Mouse (Mus musculus): ENCODE results near the gene Wdr25.
A peak's percentile ranks its signal among the peaks of the same experiment; 100 is the strongest.
"Not testable (repeated sequence)": the region's sequence is repeated elsewhere in the genome, so short reads cannot be mapped to it uniquely, and the experiment has no call there.

The Wdr25 gene

DNA sequence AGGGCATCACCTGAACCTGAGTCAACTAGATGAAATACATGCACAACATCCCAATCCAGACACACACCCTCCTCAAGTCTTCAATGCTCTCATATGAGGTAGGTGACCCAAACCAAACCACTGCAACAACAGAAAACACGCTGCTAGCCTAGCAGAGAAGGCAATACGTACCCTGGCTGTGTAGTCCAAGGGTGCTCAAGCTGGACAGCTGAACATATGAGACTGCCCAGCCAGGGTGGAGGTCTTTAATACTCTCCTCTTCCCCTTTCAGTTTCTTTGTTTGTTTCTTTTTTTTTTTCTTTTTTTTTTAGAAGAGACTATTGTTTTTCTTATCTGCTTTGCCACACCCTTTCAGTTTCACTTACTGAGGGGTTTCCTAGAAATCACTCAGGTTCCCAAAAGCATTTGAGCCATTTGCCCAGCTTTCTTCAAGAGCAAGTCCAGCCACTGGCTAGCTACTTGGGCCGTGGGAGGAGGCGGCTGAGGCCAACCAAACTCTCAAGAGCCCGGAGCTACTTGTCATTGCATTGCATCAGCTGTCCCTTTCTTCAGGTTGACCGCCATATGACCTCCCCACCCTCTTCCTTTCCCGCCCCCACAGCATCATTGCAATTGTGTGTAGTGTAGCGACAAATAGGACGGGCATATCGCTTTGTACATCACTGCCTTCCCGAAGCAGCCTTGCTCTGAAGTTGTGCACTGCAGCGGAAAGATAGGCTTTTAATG, at the start of gene Wdr25:
Gene Wdr25 (plus strand): TSS at position 643 of the 726 bp plus-strand sequence.
- DNase-seq: peak; percentile 35

DNA sequence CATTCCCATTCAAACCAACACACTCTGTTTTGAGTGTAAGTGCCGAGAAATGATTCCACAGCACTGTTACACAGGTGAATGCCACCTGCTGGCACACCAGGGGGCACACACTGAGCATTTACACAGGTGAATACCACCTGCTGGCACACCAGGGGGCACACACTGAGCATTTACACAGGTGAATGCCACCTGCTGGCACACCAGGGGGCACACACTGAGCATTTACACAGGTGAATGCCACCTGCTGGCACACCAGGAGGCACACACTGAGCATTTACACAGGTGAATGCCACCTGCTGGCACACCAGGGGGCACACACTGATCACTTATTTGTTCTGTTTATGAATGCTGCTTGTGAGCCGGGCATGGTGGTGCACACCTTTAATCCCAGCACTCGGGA, 45.4 kb upstream of the Wdr25 start:
- DNase-seq: not testable (repeated sequence)

DNA sequence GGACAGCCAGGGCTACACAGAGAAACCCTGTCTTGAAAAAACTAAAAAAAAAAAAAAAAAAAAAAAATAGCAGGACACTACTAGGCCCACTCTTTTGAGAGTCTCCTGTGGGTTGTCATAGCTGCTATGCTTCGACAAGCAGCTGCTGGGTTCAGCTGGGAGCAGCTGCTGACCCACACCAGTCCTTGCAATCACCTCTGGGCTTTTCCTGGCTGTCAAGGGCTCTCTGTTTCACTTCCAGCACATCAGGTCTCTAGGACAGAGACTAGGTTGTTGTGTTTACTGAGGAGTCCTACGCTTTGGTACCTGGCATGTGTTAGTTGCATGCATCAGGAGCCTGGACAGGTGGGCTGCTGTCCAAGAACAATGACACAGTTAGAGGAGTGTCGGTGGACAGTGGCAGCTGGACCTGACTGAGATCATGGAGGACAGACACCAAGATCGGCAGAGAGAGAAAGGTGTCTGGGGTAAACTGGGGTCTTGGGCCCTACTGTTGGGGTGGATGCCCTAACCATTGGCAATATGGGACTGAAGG, 43.9 kb upstream of the Wdr25 start:
- no peak for DNase-seq

DNA sequence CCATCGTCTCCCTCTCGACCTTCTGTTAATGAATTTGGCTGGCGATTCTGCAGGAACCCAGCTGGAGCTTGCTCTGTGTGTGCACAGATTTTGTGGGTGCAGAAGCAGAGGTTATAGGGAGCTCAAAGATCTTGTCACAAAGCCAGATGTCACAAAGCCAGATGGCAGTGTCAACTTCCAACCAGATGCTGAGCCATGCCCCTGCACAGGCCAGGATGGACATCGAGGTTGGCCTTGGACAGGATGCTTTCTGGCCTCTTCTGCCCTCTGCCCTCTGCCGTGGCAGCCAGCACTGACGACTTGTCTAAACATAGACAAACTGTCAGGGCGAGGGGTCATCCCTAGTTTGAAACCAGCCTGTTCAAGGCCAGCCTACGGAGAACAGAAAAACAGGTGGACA, 43.3 kb upstream of the Wdr25 start:
- DNase-seq: peak; percentile 42

DNA sequence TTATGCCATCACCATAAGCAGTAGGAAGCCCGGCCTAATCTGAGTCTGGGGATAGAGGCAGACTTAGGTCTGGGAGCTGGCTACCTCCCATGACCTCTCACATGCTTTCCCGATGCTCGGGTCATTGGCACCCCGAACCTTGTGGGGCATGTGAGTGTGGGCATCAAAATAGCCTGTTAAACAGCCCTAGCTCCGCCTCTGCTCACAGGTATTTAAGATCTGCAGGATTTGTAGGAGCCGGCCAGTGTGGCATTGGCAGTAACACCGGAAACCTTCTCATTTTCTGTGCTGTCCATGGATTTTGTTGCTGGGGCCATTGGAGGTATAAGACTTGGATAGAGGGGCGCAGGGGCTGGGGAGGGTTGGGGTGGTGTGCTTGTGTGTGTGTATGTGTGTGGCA, 42.5 kb upstream of the Wdr25 start:
- no peak for DNase-seq

DNA sequence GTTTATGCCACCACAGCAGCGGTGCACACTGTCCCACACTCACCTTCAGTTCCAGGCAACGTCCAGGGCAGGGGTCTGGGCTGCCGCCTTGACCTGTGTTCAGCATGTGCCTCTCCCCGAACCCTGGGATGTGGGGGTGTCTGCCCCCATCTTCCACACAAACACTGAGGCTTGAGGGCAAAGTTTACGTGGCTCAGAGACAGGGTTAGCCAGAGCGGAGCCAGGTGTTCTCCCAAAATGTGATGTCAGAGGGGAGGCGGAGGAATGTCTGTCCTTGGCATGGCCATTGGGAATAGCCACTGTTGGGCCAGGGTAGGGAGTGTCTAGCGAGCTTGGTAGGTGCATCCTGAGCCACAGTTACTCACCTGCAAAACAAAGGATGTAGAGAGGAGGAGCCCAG, 40.6 kb upstream of the Wdr25 start:
- DNase-seq: no peak

DNA sequence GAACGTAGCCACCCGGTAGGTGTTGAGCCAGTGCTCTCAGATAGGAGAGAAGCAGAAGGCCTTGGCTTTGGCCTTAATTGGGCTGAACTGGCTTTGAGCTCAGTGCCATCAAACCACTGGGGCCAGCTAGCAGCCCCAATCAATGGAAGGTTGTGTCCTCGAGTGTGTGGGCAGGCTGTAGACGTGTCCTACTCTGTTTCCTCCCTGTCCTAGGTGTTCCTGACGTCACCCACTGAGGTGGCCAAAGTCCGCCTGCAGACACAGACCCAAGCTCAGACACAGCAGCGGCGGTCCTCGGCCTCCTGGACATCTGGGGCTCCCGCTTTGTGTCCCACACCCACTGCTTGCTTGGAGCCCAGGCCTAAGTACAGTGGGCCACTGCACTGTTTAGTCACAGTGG, 38.4 kb upstream of the Wdr25 start:
- no peak for DNase-seq

DNA sequence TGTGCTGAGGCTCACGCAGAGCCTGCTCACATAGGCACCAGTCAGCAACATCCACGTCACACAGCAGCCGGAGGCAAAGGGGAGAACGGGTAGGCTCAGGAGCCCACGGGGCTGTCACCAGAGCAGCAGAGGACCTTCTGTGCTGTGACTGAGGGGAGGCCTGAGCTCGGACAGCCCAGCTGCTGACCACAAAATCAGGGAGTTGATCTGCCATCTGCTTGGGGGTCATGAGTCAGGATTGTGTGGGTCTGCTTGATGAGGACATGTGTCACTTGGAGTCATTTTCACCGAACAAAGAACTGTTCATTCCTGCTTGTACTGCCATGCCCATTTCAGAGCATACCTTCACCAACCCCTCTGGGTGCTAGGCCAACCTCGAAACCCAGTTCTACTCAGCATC, 37.2 kb upstream of the Wdr25 start:
- no peak for DNase-seq

DNA sequence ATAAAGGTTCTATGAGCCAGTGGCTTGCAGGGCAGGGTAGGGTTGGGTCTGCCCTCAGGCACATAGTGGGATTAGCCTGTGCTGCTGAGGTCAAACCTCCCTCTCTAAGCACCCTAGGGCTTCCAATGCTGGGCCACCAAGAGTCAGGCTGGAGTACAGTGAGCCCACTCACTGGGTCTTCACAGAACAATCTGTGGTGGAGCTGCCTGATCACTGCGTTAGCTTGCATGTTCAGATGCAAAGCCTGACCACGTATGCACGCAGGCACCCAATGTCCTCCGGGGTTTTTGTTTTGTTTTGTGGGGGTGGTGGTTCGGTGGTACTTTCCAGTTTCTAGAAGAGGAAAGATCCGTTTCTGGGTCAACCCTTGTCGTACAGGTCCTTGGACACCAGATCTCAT, 36.3 kb upstream of the Wdr25 start:
- DNase-seq: no peak

DNA sequence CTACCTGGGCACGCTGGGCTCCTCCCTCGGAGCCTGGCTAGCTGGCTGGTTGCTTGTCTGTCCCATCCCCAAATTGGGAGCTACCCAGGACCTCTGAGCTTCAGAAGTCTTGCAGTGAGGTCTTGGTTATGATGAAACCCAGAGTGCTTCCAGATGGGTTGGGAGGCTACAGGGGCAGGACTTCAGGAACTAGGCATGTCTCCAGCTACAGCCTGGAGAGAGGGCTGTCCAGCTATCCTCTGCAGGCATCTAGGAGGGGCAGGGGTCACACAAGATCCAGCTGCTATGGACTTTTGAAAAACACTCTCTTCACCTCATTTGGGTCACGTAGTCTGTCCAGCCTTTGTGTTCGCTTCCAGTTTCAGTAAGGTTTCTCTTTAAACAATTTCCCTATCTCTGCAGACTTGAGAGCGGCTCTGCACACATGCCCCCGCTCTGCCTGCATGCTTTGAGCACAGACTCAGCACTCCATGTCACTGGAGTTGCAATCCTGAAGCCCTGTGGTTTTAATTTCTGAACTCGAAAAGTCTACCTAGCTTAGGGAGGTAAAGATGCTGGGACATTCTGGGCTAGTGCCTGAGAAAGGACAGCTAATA, 35.7 kb upstream of the Wdr25 start:
- DNase-seq: peak; percentile 52

DNA sequence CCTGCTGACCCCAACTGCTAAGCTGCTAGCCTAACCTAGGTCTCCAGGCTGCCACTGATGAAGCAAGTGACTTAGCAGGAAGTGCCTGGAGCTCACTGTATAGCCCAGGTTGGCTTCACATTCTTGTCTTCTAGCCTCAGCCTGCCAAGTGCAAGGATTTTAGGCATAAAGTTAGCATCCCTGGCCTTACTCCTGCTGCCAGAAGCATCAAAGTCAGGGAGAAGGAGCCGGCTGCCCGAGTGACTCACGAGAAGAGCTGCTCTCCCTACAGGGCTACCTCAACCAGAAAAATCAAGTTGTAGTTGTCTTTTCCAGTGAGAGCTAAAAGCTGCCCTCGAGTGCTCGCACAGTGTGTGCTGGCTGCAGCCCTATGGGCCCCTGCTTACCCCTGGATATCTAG, 34.9 kb upstream of the Wdr25 start:
- DNase-seq: no peak

DNA sequence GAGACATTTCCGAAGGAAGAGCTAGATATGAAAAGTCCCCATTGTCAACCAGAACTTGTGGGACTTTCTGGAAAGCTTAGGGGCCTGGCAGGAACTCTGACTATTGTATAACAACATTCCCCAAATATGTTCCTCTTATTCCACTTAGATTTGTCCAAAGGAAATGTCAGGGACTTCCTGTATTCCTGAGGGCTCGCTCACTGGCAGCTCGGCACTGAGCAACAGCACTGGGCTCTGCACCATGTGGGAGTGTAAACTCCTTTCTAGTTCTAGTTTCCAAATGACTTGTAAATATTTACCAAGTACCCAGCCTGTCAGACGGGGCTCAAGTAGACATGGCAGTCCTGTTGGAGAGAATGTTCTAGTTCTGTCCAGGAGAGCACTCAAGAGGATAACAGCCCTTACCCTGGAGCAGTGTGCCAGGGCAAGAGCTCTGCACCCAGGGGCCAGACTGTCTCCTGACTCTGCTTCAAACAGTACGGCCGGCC, 28.4 kb upstream of the Wdr25 start:
- peak; percentile 58 for DNase-seq

DNA sequence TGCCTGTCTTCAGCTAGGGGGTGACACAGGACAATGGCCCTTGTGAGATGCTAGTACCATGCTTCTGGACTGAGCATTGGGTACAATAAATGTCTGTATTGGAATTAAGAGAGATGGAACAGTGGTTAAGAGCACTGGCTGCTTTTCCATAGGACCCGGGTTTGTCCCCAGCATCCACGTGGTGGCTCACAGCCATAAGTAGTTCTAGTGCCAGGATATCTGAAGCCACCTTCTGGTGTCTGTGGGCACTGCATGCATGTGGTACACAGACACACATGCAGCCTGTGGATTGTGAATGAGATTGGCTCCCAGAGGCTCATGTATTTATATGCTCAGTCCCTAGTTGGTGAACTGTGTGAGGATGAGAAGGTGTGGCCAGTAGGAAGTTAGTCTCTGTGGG, 23.9 kb upstream of the Wdr25 start:
- DNase-seq: no peak

DNA sequence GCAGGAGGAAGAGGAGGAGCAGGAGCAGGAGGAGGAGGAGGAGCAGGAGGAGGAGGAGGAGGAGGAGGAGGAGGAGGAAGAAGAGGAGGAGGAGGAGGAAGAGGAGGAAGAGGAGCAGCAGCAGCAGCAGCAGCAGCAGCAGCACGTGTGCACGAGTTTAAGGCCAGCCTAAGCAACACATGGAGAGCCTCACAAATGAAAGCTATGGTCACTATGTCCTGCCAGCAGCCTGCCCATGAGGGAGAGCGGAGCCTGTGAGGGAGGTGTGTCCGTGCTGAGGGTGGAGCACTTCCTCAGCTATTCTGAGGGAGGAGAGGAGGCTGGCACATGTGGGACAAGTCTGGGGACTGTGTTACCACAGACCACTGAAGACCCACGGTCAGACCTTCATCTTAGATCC, 20.3 kb upstream of the Wdr25 start:
- DNase-seq: no peak

DNA sequence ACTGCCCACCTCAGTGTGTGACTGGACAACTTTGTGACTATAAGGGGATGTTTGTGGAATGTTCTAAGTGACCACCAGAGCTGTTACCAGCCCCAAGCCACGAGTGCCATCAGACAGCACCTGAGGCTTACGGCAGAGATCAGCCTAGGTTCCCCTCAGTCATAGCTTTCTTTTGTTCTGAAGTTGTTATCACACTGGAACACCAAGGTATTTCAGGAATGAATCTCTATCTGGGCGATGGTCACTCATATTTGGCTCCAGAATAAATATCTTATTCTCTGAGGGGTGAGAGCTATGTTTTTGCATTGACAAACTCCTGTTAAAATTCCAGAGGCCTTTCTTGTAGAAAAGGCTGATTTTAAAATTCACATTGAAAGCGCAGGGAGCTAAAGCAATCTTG, 14.3 kb upstream of the Wdr25 start:
- DNase-seq: no peak

DNA sequence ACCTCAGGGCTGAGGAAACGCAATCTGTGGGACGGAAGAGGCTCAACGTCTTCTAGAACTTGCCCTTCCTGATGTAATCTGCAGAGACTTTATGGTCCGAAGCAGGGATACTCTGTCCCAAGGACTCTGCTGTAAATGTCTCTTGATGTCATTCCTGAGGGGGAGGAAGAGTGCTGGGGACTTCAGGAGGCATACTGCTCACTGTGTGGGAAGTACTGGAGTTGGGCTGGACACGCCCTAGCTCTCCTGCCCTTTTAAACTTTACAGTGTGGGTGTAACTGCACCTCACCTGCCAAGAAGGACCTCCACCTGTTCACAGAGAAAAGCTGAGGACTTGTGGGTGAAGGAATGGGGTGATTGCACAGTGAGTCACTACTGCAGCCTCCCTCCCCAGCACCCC, 12.8 kb upstream of the Wdr25 start:
- no peak for DNase-seq

DNA sequence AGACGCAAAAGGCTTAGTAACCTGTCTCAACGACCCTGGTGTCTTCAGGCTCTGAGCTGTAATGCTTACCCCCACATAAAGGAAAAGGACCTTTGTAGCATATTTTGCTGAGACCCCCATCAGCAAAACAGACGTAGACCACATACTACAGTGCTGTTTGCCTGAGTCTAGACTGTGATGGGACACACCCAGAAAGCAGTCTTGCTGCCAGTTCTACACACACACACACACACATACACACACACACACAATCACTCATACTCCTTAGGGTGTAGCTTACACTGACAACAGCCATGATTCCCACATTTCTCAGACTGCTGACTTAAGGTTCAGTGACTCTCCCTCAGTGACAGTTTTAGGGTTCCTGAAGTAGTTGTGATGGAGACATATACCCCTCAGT, 12.2 kb upstream of the Wdr25 start:
- DNase-seq: no peak

DNA sequence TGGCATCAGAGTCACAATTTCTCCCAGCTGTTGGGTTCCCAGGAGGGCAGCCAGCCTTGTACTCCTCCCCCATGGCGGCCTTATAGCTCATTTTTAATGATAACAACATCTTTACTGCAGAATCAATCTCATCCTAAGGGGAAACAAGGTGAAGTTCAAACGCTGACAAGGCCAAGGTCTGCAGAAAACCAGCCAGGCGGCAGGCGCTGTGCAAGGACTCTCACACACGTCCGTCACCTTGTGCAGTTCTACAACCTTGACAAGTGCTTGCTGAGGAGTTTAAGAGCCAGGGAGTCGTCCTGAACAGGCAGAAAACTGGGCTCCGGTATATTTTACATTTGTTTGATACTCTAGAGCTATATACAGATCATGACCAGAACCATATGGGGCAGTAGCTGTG, 10.7 kb upstream of the Wdr25 start:
- DNase-seq: no peak

DNA sequence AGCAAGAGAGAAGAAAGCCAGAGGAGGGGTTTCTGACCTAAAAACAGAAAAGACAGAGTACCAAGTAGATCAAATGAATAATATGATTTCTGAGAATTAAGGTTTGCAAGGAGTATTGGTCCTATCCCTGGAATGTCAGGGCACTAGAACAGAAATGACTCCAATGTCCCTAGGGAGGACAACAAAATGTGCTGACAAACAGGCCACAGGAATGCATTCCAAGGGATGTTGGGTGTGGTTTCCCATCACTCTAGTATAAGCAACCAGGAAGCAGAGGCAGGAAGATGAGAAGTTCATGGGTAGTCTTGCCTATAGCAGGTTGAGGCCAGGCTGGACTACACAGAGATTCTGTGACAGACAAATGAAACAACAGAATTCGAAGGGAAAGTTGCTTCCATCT, 7.5 kb upstream of the Wdr25 start:
- DNase-seq: no peak

DNA sequence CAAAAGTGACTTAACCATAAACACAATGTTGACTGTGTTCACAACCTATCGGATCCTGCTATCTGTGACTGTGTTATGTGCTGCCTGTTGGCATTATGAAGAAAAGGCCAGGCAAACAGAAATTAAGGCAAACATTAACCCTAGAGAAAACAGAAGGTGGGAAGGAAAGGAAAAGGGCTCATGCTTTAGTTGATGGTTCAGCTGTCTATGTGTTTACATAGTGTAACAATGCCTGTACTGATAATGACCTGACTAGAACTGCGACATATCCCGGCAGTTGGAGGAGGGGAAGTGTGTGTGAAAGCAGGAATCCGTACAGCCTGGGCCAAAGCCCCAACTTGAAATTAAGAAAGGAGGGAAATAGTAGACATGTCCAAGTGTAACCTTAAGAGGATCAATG, 6.4 kb upstream of the Wdr25 start:
- no peak for DNase-seq

DNA sequence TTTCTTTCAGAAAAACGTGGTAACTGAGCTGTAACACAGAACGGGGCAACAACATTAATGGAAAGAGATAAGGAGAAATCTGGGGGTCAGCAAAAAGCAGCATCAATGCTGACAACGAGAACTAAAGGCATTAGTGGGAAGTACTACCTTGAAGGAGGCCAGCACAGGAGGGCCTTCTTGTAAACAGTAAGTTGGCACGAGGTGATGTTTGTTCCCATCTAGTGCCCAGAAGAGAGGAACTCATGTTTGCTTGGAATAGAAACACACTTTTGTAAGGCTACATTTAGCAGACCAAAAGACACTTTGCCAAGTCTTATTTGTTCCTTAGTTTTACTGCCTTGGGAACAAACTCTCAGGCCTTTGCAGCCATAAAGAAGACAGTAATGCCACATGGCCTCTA, 4.8 kb upstream of the Wdr25 start:
- DNase-seq: no peak

DNA sequence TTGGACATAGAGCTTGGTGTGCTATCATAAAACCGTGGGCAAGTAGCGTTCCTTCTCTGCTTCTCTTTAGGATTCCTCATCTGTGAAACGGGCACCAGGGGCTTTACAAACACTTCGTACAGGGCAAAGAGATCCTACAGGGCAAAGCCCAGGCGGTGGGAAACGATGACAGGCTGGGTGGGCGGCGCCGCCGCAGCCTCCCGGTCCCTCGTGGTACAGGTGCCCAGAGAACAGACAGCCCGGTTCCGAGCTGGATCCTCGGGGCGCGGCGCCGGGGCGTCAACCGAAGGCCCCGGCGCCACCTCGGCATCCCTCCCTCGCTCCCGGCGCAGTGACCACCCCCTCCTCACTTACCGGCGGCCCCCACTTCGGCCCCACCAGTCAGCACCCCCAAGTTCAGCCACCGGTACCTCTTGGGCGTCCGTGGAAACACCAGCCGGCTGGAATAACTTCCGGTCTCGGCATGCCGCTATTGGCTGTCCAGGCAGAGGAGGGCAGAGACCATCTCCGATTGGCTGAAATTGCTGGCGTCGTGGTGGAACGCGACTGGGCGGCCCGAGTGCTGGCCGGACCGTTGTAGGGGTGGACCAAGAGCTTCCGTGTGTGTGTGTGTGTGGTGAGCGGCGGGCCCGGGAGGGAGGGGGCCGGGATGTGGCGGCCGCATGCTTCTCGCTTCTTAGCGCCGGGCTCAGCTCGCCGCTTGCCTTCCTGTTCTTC, 442 bp downstream of the Wdr25 start, which contains the start of gene Wars:
Gene Wars (minus strand): TSS at position 460 of the 717 bp plus-strand sequence.
- peak; percentile 94 for DNase-seq

DNA sequence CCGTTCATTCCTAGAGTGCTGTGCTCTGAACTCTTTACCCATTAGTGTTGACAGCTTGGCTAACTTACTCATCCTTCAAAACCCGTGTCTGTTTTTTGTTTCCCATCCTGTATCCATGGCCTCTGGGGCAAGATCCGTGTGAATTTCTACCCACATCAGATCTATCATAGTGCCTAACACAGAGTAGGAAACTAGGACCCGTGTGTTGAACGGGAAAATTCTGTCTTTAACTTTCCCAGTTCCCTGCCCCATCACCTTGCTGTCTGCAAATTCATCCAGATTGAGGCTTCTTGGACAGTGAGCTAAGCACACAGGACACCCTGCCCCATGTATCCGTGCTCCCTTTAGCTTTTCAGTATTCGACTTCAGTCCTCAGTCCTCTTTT, 993 bp downstream of the Wdr25 start:
- no peak for DNase-seq

DNA sequence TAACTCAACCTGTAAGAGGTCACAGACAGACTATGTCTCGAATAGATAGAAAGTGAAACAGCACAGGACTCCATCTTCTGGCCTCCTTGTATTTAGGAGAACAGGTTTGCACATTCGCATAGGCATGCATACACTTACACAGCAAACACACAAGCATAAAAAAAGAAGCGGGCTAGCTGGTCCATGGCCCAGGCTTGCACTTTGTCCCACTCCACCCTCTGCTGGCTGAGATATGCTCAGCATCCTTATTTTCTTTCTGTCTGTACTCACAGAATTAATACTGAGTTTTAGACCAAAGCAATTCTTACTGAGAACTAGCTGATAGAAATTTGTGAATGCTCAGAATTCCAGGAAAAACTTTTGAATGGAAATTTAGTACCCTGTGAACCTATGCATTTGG, 2.6 kb downstream of the Wdr25 start:
- DNase-seq: peak; percentile 45

All from lung, postnatal 14 days (tissue).